Mouse (Mus musculus) CH12.LX (cell line): ENCODE measurements at regions not wholly inside any gene's neighbourhood (a gene's known extent, or its start where the extent isn't known, plus 50 kb on each side); places are given as distances from the start of the nearest gene placed in this dataset.

ENCODE experiments used
- DNase-seq: peaks from one replicate; pipeline ENCODE4 v3.0.0-alpha.2; 2013; ENCODE audit errors: extremely low read depth
- H3K27ac ChIP-seq: 2 replicates; pipeline ENCODE4 v1.5.1; 2012; ENCODE audit warnings: low read depth, mild to moderate bottlenecking, control low read depth, moderate library complexity; ENCODE audit not compliant: insufficient read depth
- H3K27me3 ChIP-seq: replicated peaks from 2 replicates; pipeline ENCODE3; 2012; ENCODE audit warnings: inconsistent platforms
- H3K36me3 ChIP-seq, 2 experiments: replicated peaks in 1 of 2; 2 replicates each; pipeline versions ENCODE3 to v1.6.1; 2012; ENCODE audit warnings: inconsistent platforms in 1 of 2, low read length in 1 of 2, mild to moderate bottlenecking in 1 of 2, mixed read lengths in 1 of 2, moderate library complexity in 1 of 2; ENCODE audit not compliant: control insufficient read depth in 1 of 2, insufficient read depth in 1 of 2
- H3K4me1 ChIP-seq, 2 experiments: 2 replicates each; pipeline ENCODE4 v1.6.1; 2012; ENCODE audit warnings: inconsistent platforms in 1 of 2, moderate library complexity in 1 of 2; ENCODE audit not compliant: insufficient read depth in 2 of 2, control insufficient read depth in 1 of 2
- H3K4me2 ChIP-seq: 2 replicates; pipeline ENCODE4 v1.6.1; 2012; ENCODE audit warnings: low read depth, mild to moderate bottlenecking, control low read depth; ENCODE audit not compliant: poor library complexity, insufficient read depth, severe bottlenecking
- H3K4me3 ChIP-seq, 3 experiments: fragments of 150-350 bp in 1 of 3; sonication (generic) in 1 of 3; replicated peaks in 1 of 3; 2 replicates each; pipeline versions ENCODE3 to v1.5.1; 2011 to 2012; ENCODE audit warnings: low read depth in 2 of 3, low read length in 2 of 3, mild to moderate bottlenecking in 2 of 3, moderate library complexity in 2 of 3, control low read depth in 1 of 3, improper control_type of control experiment in 1 of 3, inconsistent platforms in 1 of 3, mixed read lengths in 1 of 3; ENCODE audit not compliant: poor library complexity in 1 of 3
- H3K79me2 ChIP-seq: replicated peaks from 2 replicates; pipeline ENCODE4 v1.6.1; 2012; ENCODE audit warnings: mild to moderate bottlenecking, moderate library complexity; ENCODE audit not compliant: control insufficient read depth, poor library complexity, insufficient read depth, severe bottlenecking; ENCODE audit errors: extremely low read depth
- H3K9ac ChIP-seq: 2 replicates; pipeline ENCODE4 v1.6.1; 2012; ENCODE audit warnings: low read depth, mild to moderate bottlenecking, control low read depth, moderate library complexity; ENCODE audit not compliant: insufficient read depth
- H3K9me3 ChIP-seq: replicated peaks from 2 replicates; pipeline ENCODE3; 2012; ENCODE audit warnings: low read length, inconsistent platforms, mixed read lengths
- CHD1 ChIP-seq: IDR thresholded peaks from 2 replicates; pipeline ENCODE4 v1.6.1; 2012; ENCODE audit warnings: low read depth, low read length, improper control_type of control experiment, inconsistent platforms
- CHD2 ChIP-seq: IDR thresholded peaks from 2 replicates; pipeline ENCODE4 v1.6.1; 2011; ENCODE audit warnings: low read length, improper control_type of control experiment
- ETS1 ChIP-seq: conservative IDR thresholded peaks from 2 replicates; pipeline ENCODE4 v1.6.1; 2012; ENCODE audit warnings: low read depth, mild to moderate bottlenecking, inconsistent platforms, low read length, improper control_type of control experiment, moderate library complexity
- GABPA ChIP-seq: IDR thresholded peaks from 2 replicates; pipeline ENCODE4 v1.6.1; 2012; ENCODE audit warnings: low read depth, low read length, improper control_type of control experiment, inconsistent platforms; ENCODE audit not compliant: insufficient replicate concordance
- HCFC1 ChIP-seq: IDR thresholded peaks from 2 replicates; pipeline ENCODE4 v1.6.1; 2012; ENCODE audit warnings: low read depth, mild to moderate bottlenecking, inconsistent platforms, low read length, improper control_type of control experiment
- JUN ChIP-seq: IDR thresholded peaks from 2 replicates; pipeline ENCODE4 v1.6.1; 2011; ENCODE audit warnings: low read depth, mild to moderate bottlenecking, low read length, improper control_type of control experiment, moderate library complexity; ENCODE audit not compliant: insufficient read depth
- JUND ChIP-seq: conservative IDR thresholded peaks from 2 replicates; pipeline ENCODE4 v1.6.1; 2011; ENCODE audit warnings: low read depth, low read length, improper control_type of control experiment
- MAFK ChIP-seq: IDR thresholded peaks from 2 replicates; pipeline ENCODE4 v1.6.1; 2011; ENCODE audit warnings: low read length, improper control_type of control experiment; ENCODE audit not compliant: insufficient replicate concordance
- MAX ChIP-seq: IDR thresholded peaks from 2 replicates; pipeline ENCODE4 v1.6.1; 2011; ENCODE audit warnings: low read length, improper control_type of control experiment
- MYC ChIP-seq: IDR thresholded peaks from 2 replicates; pipeline ENCODE4 v1.6.1; 2011; ENCODE audit warnings: low read depth, mild to moderate bottlenecking, improper control_type of control experiment, low read length
- NELFE ChIP-seq: IDR thresholded peaks from 2 replicates; pipeline ENCODE4 v1.6.1; 2011; ENCODE audit warnings: low read depth, low read length, improper control_type of control experiment
- NRF1 ChIP-seq: IDR thresholded peaks from 2 replicates; pipeline ENCODE4 v1.6.1; 2014; ENCODE audit warnings: low read depth, mild to moderate bottlenecking, inconsistent platforms, low read length, improper control_type of control experiment, moderate library complexity
- POLR2AphosphoS2 ChIP-seq: IDR thresholded peaks from 2 replicates; pipeline ENCODE4 v1.6.1; 2011; ENCODE audit warnings: low read depth, low read length, improper control_type of control experiment
- RAD21 ChIP-seq: IDR thresholded peaks from 2 replicates; pipeline ENCODE4 v1.6.1; 2011; ENCODE audit warnings: low read depth, mild to moderate bottlenecking, low read length, improper control_type of control experiment, moderate library complexity
- SIN3A ChIP-seq: IDR thresholded peaks from 2 replicates; pipeline ENCODE4 v1.6.1; 2012; ENCODE audit warnings: low read length, improper control_type of control experiment, inconsistent platforms
- SMC3 ChIP-seq: IDR thresholded peaks from 2 replicates; pipeline ENCODE4 v1.6.1; 2011; ENCODE audit warnings: low read depth, low read length, improper control_type of control experiment
- TBP ChIP-seq: conservative IDR thresholded peaks from 2 replicates; pipeline ENCODE4 v1.6.1; 2011; ENCODE audit warnings: low read depth, low read length, improper control_type of control experiment
- ZKSCAN1 ChIP-seq: IDR thresholded peaks from 2 replicates; pipeline ENCODE4 v1.6.1; 2012; ENCODE audit warnings: low read depth, inconsistent platforms, low read length, improper control_type of control experiment, borderline replicate concordance
- ZMIZ1 ChIP-seq: IDR thresholded peaks from 2 replicates; pipeline ENCODE4 v1.6.1; 2012; ENCODE audit warnings: low read depth, mild to moderate bottlenecking, inconsistent platforms, low read length, improper control_type of control experiment
- ZNF384 ChIP-seq: IDR thresholded peaks from 2 replicates; pipeline ENCODE4 v1.6.1; 2012; ENCODE audit warnings: low read depth, low read length, improper control_type of control experiment, inconsistent platforms
- dilution Hi-C: fragments of 300-500 bp; cut with MboI; formaldehyde crosslinking; loops from 2 replicates; pipeline ENCODE4 v1.14.3; 2020; ENCODE audit warnings: low sequenced_read_pairs; ENCODE audit not compliant: extremely low pct_unique_long_range_greater_than_20kb, extremely low pct_ligation_motif_present
- in situ Hi-C: fragments of 300-500 bp; cut with MboI; formaldehyde crosslinking; loops from 3 replicates; pipeline ENCODE4 v1.14.3; 2019; ENCODE audit warnings: low sequenced_read_pairs, low pct_ligation_motif_present, low pct_unique_long_range_greater_than_20kb, mixed read lengths

DNA sequence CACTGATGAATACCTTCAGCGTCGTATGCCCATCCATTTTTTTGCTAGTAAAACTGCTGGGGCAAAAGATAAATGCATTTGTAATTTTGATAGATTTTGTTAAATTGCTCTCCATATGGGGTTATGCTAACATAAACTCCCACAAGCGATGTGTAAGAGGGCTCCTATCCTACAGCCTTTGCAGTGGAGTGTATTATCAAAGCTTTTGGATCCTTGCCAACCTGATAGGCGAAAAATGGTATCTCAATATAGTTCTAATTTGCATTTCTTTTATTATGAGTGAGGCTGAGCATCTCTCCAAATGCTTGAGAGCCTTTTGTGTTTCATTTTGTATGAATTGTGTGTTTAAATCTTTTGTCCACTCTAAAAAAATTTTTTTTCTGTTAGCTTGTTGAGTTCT lies 140.3 kb downstream of the Icos start:
- H3K27me3 ChIP-seq, result no peaks in the 10 kb centered on the region
- no peaks in the 10 kb centered on the region for H3K4me1 ChIP-seq
- in situ Hi-C loops, result no loop called here
- H3K9ac ChIP-seq, result no peak overlapping the region
- no peaks in the 10 kb centered on the region for H3K36me3 ChIP-seq
- dilution Hi-C loops, result no loop called here
- H3K27ac ChIP-seq, result no peak overlapping the region
- DNase-seq, result no peak
- no peaks in the 10 kb centered on the region for H3K9me3 ChIP-seq
- no peaks in the 10 kb centered on the region for H3K79me2 ChIP-seq
- TF ChIP-seq MAX (no peak), CHD1 (no peak), ZMIZ1 (no peak), NELFE (no peak)
- TF ChIP-seq, all 38 proteins: peak for 0
- Histone ChIP-seq H3K4me3 (no peak overlapping the region), H3K4me2 (no peak overlapping the region)

DNA sequence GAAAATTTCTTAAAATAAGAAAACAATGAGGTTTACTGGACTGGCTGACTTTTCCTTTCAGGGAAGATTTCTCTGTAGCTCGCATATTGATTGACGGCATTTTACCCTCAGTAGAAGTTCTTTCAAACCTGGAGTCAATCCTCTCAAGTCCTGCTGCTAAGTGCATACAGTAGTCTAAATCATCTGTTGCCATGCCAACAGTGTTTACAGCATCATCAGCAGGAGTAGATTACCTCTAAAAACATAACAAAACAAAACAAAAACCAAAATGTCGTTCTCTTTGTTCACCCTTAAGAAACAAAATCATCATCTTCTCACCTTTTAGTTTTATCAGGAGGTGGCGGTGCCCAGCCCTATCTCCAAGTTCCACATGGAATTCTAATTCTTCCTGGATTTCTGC lies 143.8 kb downstream of the Icos start:
- dilution Hi-C loops, result no loop called here
- no peaks in the 10 kb centered on the region for H3K36me3 ChIP-seq
- H3K4me2 ChIP-seq, result no peak overlapping the region
- no peak overlapping the region for H3K27ac ChIP-seq
- no peaks in the 10 kb centered on the region for H3K9me3 ChIP-seq
- H3K4me1 ChIP-seq, result no peaks in the 10 kb centered on the region
- no peak for TF ChIP-seq POLR2AphosphoS2
- no peak for TF ChIP-seq TBP
- no peak for TF ChIP-seq SMC3
- TF ChIP-seq JUN, result no peak
- no peak for TF ChIP-seq MYC
- no peak for TF ChIP-seq ZKSCAN1
- no peak for TF ChIP-seq HCFC1
- TF ChIP-seq ZNF384, result no peak
- TF ChIP-seq NRF1, result no peak
- no peak for TF ChIP-seq CHD1
- no peak for TF ChIP-seq MAFK
- TF ChIP-seq GABPA, result no peak
- TF ChIP-seq SIN3A, result no peak
- no peak for TF ChIP-seq CHD2
- no peak for TF ChIP-seq JUND
- TF ChIP-seq NELFE, result no peak
- no peak for TF ChIP-seq RAD21
- TF ChIP-seq ZMIZ1, result no peak
- TF ChIP-seq ETS1, result no peak
- no peak for DNase-seq
- no peak overlapping the region for H3K9ac ChIP-seq
- no peaks in the 10 kb centered on the region for H3K79me2 ChIP-seq
- H3K27me3 ChIP-seq, result no peaks in the 10 kb centered on the region
- no peak overlapping the region for H3K4me3 ChIP-seq
- in situ Hi-C loops, result no loop called here
